Mouse (Mus musculus): ENCODE measurements around the gene Gm8947.
"Not testable (repeated sequence)": the region's sequence is repeated elsewhere in the genome, so short reads cannot be mapped to it uniquely, and the experiment has no call there.

Gm8947 gene

GRCm38 (mm10) chr1:151192075-151192474 is at the start of gene Gm8947:
Gm8947 (plus strand) TSS chr1:151192376.
- in situ Hi-C loops (cut with MboI, MseI), result not testable (repeated sequence)

- in situ Hi-C loops (cut with MboI, MseI), result no loop called here
Observed at GRCm38 (mm10) chr1:151144471-151145146, 47.6 kb upstream of the Gm8947 start.

GRCm38 (mm10) chr1:151147801-151148200 is 44.4 kb upstream of the Gm8947 start:
- in situ Hi-C loops (cut with MboI, MseI), result no loop called here

GRCm38 (mm10) chr1:151150211-151150610 is 42.0 kb upstream of the Gm8947 start:
- in situ Hi-C loops (cut with MboI, MseI), result no loop called here

DNA sequence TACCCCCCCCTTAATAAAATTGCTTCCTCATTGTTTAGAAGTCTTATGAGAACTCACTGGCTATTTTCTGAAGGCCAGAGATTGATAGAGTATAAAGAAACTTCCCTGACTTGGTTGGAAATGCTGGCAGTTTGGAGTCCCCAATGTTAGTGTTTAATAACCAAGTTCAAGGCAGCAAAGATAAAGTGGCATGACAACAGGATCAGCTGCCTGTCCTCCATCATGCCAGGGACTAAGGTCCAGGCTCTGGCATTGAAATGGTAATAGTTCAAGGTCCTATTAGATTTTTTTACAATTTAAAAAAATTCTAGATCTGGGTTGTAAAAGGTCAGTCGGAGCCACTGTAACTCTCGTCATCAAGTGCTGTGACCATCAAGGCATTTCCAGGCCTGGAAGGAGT is 41.1 kb upstream of the Gm8947 start:
- in situ Hi-C loops (cut with MboI, MseI), result no loop called here

DNA sequence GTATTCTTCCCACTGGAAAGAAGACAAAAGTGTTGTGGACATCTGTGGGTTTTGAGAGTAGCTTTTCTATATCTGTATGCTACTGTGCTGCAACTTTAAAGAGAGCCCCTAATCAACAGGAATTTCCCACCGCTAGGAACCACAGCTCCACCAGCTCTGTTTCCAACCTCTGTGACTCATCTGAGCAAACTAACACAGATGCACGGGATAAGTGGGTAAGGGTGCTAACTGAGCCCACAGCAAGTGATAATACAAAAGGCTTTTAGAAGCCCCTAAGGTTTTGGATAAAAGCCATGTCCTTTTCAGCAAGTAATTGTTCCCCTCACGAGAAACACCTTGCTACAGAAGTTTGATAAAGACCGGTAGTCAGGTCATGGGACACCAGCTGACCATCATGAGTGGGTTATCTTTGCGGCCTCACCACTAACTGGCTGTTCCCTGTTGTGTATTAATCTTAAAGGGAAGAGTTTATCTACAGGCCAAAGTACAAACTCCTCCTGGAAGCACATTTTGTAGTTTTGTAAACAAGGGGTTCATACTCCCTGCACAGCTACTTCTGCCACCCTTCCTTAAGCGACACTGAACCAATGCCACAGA is 39.0 kb upstream of the Gm8947 start:
- in situ Hi-C loops (cut with MboI, MseI), result no loop called here

GRCm38 (mm10) chr1:151154131-151154530 is 38.0 kb upstream of the Gm8947 start:
- in situ Hi-C loops (cut with MboI, MseI), result not testable (repeated sequence)

DNA sequence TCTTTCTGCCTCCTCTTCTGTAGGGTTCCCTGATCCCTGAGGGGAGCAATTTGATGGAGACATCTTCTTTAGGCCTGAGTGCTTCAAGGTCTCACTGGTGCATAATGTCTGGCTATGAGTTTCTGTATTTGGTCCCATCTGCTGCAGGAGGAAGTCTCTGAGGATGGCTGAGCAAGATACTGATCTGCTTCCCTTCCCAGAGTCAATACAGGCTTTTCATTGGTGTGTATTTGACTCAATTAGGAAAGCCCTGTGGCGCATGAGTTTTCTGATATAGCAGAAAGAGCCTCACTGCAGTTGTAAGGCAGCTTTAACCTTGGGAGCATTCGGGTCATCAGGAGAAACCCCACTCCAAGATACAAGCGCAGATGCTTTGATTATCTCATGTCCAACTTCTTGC is 36.0 kb upstream of the Gm8947 start:
- in situ Hi-C loops (cut with MboI, MseI), result no loop called here

DNA sequence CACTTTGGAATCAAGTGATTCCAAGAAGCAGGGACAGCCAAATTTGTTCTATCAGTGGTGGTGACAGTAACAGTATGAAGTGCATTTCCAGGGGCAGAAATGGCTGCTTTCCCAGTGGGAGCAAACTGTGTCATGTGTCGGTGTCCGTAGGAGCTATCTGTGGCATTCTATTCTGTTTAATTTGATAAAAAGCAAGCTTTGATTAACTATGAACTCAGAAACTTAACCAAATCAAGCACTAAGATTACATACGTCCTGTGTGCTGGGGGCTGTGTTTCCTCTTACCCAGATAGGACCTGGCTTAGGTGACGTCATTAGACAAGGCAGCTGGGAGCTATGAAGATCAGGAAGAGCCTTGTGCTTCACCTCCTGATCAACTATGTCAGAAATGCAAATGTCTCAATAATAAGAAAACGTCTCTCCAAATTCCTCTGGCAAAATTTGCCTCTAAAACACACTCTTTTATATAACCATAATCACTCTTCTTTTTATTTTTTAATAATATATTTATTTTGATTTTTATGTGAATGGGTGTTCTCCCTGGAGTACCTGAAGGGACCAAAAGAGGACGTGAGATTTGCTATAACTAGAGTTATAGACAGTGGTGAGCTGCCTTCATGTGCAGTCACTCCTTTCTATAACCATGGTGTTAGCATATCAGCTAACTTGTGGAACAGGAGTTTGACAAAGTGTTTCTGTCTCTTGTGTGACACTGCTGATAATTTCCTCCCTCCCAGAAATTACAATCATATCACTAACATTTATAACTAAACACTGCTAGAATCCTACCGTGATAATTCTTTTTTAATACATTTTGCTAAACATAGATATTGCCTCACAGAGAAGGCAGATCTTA is 35.2 kb upstream of the Gm8947 start:
- in situ Hi-C loops (cut with MboI, MseI), result no loop called here

DNA sequence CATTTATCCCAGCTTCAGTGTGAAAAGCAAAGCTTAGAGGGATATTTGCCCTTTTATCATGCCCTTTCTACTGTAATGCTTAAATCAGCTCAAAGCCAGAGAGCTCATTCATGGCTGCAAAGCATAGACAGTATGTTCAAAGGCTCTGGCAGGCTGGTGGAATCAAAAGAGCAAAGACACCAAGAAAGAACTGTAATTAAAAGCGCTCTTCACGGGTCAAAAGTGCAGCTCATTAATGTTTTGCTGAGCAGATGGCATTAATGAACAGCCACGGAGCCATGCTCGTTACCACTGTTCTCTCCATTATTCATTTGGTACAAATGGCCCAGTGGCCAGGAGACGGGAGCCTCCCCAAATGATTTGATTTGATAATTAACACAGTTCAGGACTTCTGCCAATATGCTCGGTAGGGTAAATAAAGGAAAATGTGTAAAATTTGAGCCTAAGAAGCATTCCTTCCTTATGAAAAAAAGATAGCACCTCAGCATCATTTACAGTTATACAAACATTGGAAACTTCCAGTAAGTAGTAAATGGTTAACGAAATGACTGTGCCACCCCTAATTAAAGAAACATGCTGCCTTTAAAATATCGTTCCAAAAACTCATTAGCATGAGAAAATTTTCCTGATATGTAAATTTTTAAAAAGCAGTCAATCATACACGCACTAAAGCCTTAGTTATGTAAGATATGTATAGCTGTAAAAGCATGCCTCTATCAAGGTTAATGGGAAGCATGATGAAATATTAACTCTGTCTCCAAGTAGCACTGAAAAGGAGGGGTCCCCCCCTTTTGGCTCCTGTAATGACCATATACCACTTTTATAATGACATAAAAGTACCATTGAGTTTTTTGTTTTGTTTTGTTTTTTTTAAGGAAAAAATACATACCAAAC is 34.0 kb upstream of the Gm8947 start:
- in situ Hi-C loops (cut with MboI, MseI), result no loop called here

- in situ Hi-C loops (cut with MboI, MseI), result no loop called here
Observed at GRCm38 (mm10) chr1:151158857-151159510, 33.2 kb upstream of the Gm8947 start.

DNA sequence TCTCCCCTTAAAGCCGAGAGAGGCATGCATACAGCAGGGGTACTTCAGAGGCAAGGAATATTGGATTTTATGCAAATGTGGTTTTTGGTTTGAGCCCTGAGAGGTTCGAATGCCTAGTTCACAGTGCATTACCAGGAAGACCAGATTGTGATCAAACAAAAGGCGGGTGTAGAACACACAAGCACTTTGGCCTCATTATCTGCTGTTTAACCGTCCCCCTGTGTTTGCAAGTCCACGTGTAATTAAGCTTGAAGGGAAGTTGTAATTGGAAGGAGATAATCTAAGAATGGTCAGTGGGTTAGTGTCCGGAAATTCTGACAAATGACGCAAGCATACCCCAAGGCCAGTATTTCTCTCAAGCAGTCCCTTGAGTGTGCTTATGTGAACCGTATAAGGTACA is 26.1 kb upstream of the Gm8947 start:
- in situ Hi-C loops (cut with MboI, MseI), result loop anchor here (5.0 kb wide), 1 partner anchor 74 kb away; no protein-coding TSS in a partner anchor

DNA sequence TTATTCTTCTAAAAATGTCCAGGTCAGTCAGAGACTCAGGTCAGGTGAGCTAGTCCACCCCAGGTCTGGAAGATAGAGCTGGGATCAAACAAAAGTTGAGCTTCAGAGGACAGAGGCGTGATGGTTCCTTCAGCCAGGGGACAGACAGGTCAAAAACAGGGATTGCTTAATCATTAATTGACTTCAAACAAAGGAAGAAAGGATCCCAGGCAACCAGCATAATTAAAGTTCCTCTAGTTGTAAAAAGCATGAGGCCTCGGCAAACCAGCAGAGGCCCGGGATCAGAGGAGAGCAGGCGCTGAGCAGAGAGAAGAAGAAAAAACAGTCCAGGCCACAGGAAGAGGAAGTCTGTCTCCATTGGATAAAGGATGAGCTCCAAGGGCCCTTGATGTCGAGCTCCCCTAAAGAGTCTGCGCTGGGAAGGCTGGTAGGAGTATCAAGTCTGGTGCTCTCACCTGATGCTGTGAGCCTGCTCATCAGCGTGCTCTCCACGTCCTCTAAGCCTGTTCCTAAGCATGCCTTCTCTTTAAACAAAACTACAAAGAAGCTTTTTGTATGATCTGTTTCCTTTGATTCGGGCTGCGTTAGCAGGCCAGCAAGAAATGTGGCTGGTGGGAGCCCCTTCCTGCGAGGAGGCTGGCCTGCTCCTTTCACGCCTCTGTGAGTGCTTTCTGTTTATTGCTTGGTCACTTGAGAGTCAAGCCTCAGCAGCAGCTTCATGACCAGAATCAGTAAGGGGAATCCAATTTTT is 24.7 kb upstream of the Gm8947 start:
- in situ Hi-C loops (cut with MboI, MseI), result loop anchor here (5.0 kb wide), 1 partner anchor 75 kb away; no protein-coding TSS in a partner anchor

DNA sequence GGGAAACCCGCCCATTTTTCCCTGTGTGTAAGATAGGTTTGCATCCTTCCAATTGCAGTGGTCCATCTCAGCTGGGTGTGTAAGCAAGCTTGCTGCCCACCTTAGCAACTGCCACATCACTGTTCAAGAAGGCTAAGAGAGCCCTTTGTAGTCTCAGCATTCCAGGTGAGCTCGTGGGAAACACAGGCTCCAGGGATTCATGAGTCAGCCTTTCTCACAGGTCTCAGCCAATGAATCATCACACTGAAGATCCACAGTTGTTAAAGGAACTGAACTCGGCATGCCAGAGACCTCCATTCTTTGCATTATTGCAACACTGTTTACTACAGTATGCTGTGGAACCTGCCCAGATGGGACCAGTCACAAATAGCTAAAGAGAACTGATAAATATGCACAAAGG is 23.5 kb upstream of the Gm8947 start:
- in situ Hi-C loops (cut with MboI, MseI), result loop anchor here (5.0 kb wide), 1 partner anchor 76 kb away; no protein-coding TSS in a partner anchor

GRCm38 (mm10) chr1:151171572-151172461 is 20.4 kb upstream of the Gm8947 start:
- in situ Hi-C loops (cut with MboI, MseI), result no loop called here

DNA sequence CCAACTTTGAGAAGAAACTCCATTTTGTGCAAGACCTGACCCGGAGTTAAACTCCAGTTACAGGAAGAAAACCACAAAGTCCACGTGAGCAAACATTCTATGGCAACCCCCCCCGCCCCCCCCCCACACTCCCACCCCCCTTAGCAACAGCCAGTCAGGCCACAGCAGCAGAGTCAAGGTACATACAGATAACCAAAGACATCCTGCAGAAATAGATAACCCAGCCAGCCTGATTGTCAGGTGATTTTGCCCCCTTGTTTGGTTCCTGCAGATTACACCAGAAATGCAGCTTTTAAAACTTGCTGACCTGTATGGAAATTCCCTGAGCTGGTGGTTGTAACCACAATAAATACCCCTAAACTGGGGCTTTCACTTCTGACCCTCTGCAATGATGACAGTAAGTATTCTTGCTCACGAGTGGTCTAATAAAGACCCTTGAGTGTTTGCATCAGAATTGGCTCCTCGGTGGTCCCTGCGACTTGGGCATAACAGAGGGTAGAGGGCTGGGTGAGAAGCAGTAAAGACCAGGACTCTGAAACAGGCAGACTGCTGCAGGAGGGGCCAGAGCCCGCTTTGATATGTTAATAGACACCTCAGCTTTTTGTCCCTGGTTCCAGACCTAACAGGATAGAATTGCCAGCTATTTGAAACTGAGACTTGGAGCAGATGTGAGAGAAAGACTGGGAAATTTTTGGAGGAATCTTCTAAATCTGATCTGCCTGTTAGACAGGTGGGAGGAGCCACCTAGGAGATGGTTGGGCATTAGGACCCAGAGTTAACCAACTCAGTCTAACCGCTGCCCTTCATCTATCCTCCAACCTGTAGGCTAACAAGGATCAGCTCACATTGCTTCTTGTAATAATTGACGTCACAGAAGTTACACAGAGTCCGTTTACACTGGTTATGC is 14.9 kb upstream of the Gm8947 start:
- in situ Hi-C loops (cut with MboI, MseI), result no loop called here

DNA sequence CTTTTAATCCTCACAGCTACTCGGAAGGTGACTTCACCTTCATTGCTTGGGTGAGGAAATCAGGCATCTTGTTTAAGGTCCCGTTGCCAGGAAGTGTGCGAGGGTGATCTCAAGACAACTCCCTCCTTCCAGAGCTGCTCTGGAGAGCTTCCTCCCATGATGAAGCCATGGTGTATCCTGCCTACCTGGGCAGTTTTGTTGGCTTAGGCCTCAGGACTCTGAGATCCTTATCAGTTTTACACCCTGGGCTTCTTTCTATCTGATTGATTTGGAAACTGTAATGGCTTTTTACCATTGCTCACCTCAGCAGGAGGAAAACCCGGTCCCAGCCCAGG is 14.3 kb upstream of the Gm8947 start:
- in situ Hi-C loops (cut with MboI, MseI), result no loop called here

- in situ Hi-C loops (cut with MboI, MseI), result no loop called here
Observed at GRCm38 (mm10) chr1:151178505-151179083, 13.6 kb upstream of the Gm8947 start.

All from T-helper 1 cell (primary cell).